22 mouse cellular contexts compared by ENCODE assay signal in the genomic region with DNA sequence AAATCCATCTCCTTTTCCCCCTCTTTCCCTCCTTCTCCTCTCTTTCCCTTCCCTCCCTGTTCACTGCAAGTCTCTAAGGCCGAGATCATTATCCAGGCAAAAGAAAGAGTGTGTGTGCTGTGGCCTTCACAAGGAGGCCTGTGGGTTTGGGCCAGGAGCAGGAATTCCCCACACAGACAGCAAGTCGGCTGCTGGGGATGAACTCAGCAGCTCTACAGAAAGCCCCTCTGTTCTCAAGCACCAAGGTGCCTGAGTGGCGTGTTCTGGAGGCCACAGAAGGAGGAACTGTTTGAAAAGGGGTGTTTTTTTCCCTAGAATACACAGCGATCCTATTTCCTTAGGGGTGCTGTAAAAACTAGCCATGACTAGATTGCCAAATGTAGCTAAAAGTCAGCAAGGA. TPM values are rescaled to one million over a fixed set of nuclear protein-coding genes. Genes with fewer than 3 reads are reported as not detected.
DNase-seq lines count a peak whose midpoint lies in the region; ATAC-seq and TF ChIP-seq lines count a peak whose summit lies in the region.
"Had no signal": no experiment of that assay in that cellular context is flagged by ENCODE, and none has a peak within 500 bp of the region (broad histone marks: within the 10 kb centered on the region; RNA-seq: fewer than 3 reads in every experiment).

No protein-coding gene starts in this region.

- no peaks in the 10 kb centered on the region for H3K27me3 ChIP-seq in kidney, embryonic 16.5 days (ENCODE audit: insufficient read depth, low read length)
- H3K27me3 ChIP-seq in limb, embryonic 14.5 days (ENCODE audit: control insufficient read depth, insufficient read depth, low read length), result no peaks in the 10 kb centered on the region
- H3K27me3 ChIP-seq: heart, embryonic 15.5 days; midbrain, embryonic 13.5 days; neural tube, embryonic 15.5 days had no signal

- no peak for DNase-seq in kidney, adult 18-20 months
- DNase-seq in ovary, postnatal 36 days (ENCODE audit: low spot score), result peak; percentile 6
- no peak for DNase-seq in ovary, adult 18-20 months (ENCODE audit: low spot score)
- DNase-seq in limb, embryonic 14.5 days (ENCODE audit: low spot score), result peak; percentile 16
- no peak for DNase-seq in cerebellum, adult 9-11 months
- DNase-seq in frontal cortex, postnatal 10 days (ENCODE audit: low spot score in 2 of 2), result no peak
- DNase-seq: cerebellum, postnatal 14 days; embryo, embryonic 11 days; heart, adult 18-20 months; liver; liver, postnatal 0 days; retina, postnatal 1 day; right cerebral cortex, postnatal 4 days had no signal

- H3K36me3 ChIP-seq in kidney, embryonic 16.5 days (ENCODE audit: insufficient read depth, low read length), result no peaks in the 10 kb centered on the region
- H3K36me3 ChIP-seq in limb, embryonic 14.5 days (ENCODE audit: control insufficient read depth, insufficient read depth, low read length), result no peaks in the 10 kb centered on the region
- H3K36me3 ChIP-seq: heart, embryonic 15.5 days; hindbrain, embryonic 10.5 days; midbrain, embryonic 13.5 days; neural tube, embryonic 15.5 days had no signal

- peak overlapping the region; percentile 80 for H3K27ac ChIP-seq in kidney, embryonic 16.5 days (ENCODE audit: low read length)
- peak overlapping the region; percentile 75 for H3K27ac ChIP-seq in limb, embryonic 14.5 days (replicated peaks; ENCODE audit: low read depth, low read length)
- H3K27ac ChIP-seq: heart, embryonic 15.5 days; hindbrain, embryonic 10.5 days; layer of hippocampus, adult 2 months; midbrain, embryonic 13.5 days; neural tube, embryonic 15.5 days had no signal

- no peak overlapping the region for H3K9ac ChIP-seq in kidney, embryonic 16.5 days (replicated peaks; ENCODE audit: low read length)
- H3K9ac ChIP-seq in limb, embryonic 14.5 days (ENCODE audit: low read depth, low read length, severe bottlenecking), result no peak overlapping the region
- H3K9ac ChIP-seq: heart, embryonic 15.5 days; liver, postnatal 0 days; midbrain, embryonic 13.5 days; neural tube, embryonic 15.5 days had no signal

- H3K9me3 ChIP-seq in kidney, embryonic 16.5 days (ENCODE audit: low read length), result no peaks in the 10 kb centered on the region
- H3K9me3 ChIP-seq in limb, embryonic 14.5 days (ENCODE audit: control insufficient read depth, low read length), result no peaks in the 10 kb centered on the region
- H3K9me3 ChIP-seq: heart, embryonic 15.5 days; hindbrain, embryonic 10.5 days; midbrain, embryonic 13.5 days; neural tube, embryonic 15.5 days had no signal

- 0 out of 2 replicates have a peak, but pooled peaks cover 4% of the 10 kb centered on the region for H3K4me1 ChIP-seq in kidney, embryonic 16.5 days (ENCODE audit: insufficient read depth, low read length)
- peaks cover 22% of the 10 kb centered on the region for H3K4me1 ChIP-seq in limb, embryonic 14.5 days (ENCODE audit: control insufficient read depth, insufficient read depth, low read length)
- H3K4me1 ChIP-seq: hindbrain, embryonic 10.5 days; midbrain, embryonic 13.5 days; neural tube, embryonic 15.5 days had no signal

- no peak overlapping the region for H3K4me3 ChIP-seq in kidney, embryonic 16.5 days (ENCODE audit: low read length)
- no peak overlapping the region for H3K4me3 ChIP-seq in limb, embryonic 14.5 days (replicated peaks; ENCODE audit: low read length)
- H3K4me3 ChIP-seq: erythroblast, embryonic 14.5 days; heart, embryonic 15.5 days; hindbrain, embryonic 10.5 days; layer of hippocampus, adult 2 months; midbrain, embryonic 13.5 days; neural tube, embryonic 15.5 days had no signal

- H3K4me2 ChIP-seq in kidney, embryonic 16.5 days (replicated peaks; ENCODE audit: low read depth, low read length), result no peak overlapping the region
- no peak overlapping the region for H3K4me2 ChIP-seq in limb, embryonic 14.5 days (replicated peaks; ENCODE audit: low read depth, low read length, severe bottlenecking)
- H3K4me2 ChIP-seq: heart, embryonic 15.5 days; midbrain, embryonic 13.5 days; neural tube, embryonic 15.5 days had no signal

- 50% methylated on average over 4 of the region's 4 CpGs for WGBS in kidney, embryonic 16.5 days
- 34% methylated on average over 4 of the region's 4 CpGs for WGBS in limb, embryonic 14.5 days

- TF ChIP-seq POLR2A in limb, embryonic 14.5 days (IDR thresholded peaks at IDR 0.05; ENCODE audit: borderline replicate concordance, extremely low read depth, insufficient read depth, insufficient read length), result no peak

- no peak for ATAC-seq in kidney, embryonic 16.5 days (ENCODE audit: low FRiP score, low TSS enrichment)
- peak; percentile 80 for ATAC-seq in limb, embryonic 14.5 days (ENCODE audit: low FRiP score, low read depth)
- ATAC-seq: forebrain, embryonic 16.5 days; liver, postnatal 0 days; midbrain, embryonic 13.5 days had no signal

RNA-seq across cellular contexts. Expression of a gene that starts 12.5 kb away (rescaled TPM):
- polyA plus RNA-seq in kidney, embryonic 16.5 days (2015; fragmentation: Nextera tagmentation; extraction: Ambion mirVana), result 2.7 and 2.9 TPM in 2 replicates
- polyA plus RNA-seq in limb, embryonic 14.5 days (2012; rRNA removed), result 8.1 and 8.3 TPM in 2 replicates
- 12.6 and 12.9 TPM in 2 replicates for polyA plus RNA-seq in limb, embryonic 14.5 days (2014; fragmentation: Nextera tagmentation; extraction: Ambion mirVana)
- polyA plus RNA-seq: C2C12; erythroblast, embryonic 14.5 days had no signal

Comparison
In these comparisons a context has a peak if more than half of its experiments do, and no peak if none do; other contexts are left out.
1. DNase-seq: peak in ovary, postnatal 36 days (single experiment) and limb, embryonic 14.5 days (single experiment); none in kidney, adult 18-20 months (single experiment), ovary, adult 18-20 months (single experiment), cerebellum, adult 9-11 months (single experiment) and frontal cortex, postnatal 10 days (0 of 2).